Comparison of ENCODE assay signal across 9 mouse cellular contexts in genomic region chr6:87257981-87258775, GRCm38 (mm10).
A peak's percentile ranks its signal among the peaks of the same experiment; 100 is the strongest.
DNase-seq lines count a peak whose midpoint lies in the region; TF ChIP-seq lines count a peak whose summit lies in the region.
"Had no signal": no experiment of that assay in that cellular context is flagged by ENCODE, and none has a peak within 500 bp of the region (broad histone marks: within the 10 kb centered on the region; RNA-seq: fewer than 3 reads in every experiment).

No protein-coding gene starts in this region.

- no peaks in the 10 kb centered on the region for H3K27me3 ChIP-seq in heart, adult 2 months (ENCODE audit: control insufficient read depth, insufficient read depth, low read length)

- intact Hi-C loops in heart, adult 2 months (cut with DNase I): no loop called here

- TF ChIP-seq CTCF in heart, adult 2 months (IDR thresholded peaks at IDR 0.05): no peak
- TF ChIP-seq CTCF in brain, embryonic 14.5 days (IDR thresholded peaks at IDR 0.05; ENCODE audit: borderline replicate concordance, extremely low read depth, insufficient read depth, insufficient read length): no peak

- peak; percentile 29 for DNase-seq in heart, postnatal 4 days
- DNase-seq in heart, adult 2 months: no peak
- DNase-seq in brain, embryonic 14.5 days (ENCODE audit: low read depth): peak; percentile 78
- peak; percentile 21 to 54 for DNase-seq in layer of hippocampus, postnatal 36 days
- peak; percentile 79 for DNase-seq in retina, postnatal 1 day
- no peak for DNase-seq in cerebellum, postnatal 25 days
- no peak for DNase-seq in cerebellum, adult 9-11 months
- no peak for DNase-seq in spleen, postnatal 14 days (ENCODE audit: low spot score in 2 of 2)
- DNase-seq: cerebellum, adult 2 months had no signal

- TF ChIP-seq POLR2A in heart, adult 2 months (IDR thresholded peaks at IDR 0.05; ENCODE audit: insufficient read depth, low read depth, low read length): no peak
- TF ChIP-seq POLR2A in brain, embryonic 14.5 days (IDR thresholded peaks at IDR 0.05; ENCODE audit: borderline replicate concordance, extremely low read depth, insufficient read depth, insufficient read length, poor library complexity, severe bottlenecking): no peak

- WGBS in heart, adult 2 months: 80% methylated on average over 7 of the region's 7 CpGs

- no peak for TF ChIP-seq EP300 in heart, adult 2 months (IDR thresholded peaks at IDR 0.05; ENCODE audit: insufficient read depth, low read depth, low read length)

- no peaks in the 10 kb centered on the region for H3K36me3 ChIP-seq in heart, adult 2 months (ENCODE audit: control insufficient read depth, insufficient read depth, low read length)

- no peaks in the 10 kb centered on the region for H3K4me1 ChIP-seq in heart, adult 2 months (ENCODE audit: control insufficient read depth, insufficient read depth, low read length)

- no peak overlapping the region for H3K9ac ChIP-seq in heart, adult 2 months (ENCODE audit: low read depth, low read length)

- no peaks in the 10 kb centered on the region for H3K79me2 ChIP-seq in heart, adult 2 months (replicated peaks; ENCODE audit: control insufficient read depth, insufficient read depth, low read length)

- H3K27ac ChIP-seq in heart, adult 2 months: no peak overlapping the region

- H3K4me3 ChIP-seq in heart, adult 2 months: no peak overlapping the region

Comparison
In these comparisons a context has a peak if more than half of its experiments do, and no peak if none do; other contexts are left out.
1. DNase-seq: peak in heart, postnatal 4 days (single experiment), brain, embryonic 14.5 days (single experiment), layer of hippocampus, postnatal 36 days (2 of 2) and retina, postnatal 1 day (single experiment); none in heart, adult 2 months (0 of 2), cerebellum, postnatal 25 days (0 of 2), cerebellum, adult 9-11 months (single experiment) and spleen, postnatal 14 days (0 of 2).